In the genomic region with DNA sequence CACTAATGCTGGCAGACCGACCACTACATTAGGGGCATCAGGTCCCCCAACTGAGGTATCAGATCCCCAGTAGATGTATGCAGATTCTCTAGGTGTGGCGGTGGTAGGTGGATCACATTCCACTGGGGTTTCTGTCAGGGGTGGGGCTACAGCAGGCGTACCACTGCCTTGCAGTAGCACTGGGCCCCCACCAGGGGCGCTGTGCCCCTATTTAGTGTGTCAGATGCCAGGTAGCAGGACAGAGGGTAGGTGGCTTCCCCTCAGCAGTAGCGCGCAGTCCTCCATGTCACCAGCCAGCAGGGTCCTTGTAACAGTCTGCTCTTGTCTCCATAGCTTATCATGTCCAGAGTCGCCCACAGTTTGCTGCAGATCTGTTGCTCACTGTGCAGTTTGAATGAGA, we compare ENCODE assay signal across 9 mouse cellular contexts.
DNase-seq lines count a peak whose midpoint lies in the region; ATAC-seq and TF ChIP-seq lines count a peak whose summit lies in the region.
"Had no signal": no experiment of that assay in that cellular context is flagged by ENCODE, and none has a peak within 500 bp of the region (broad histone marks: within the 10 kb centered on the region; RNA-seq: fewer than 3 reads in every experiment).

No protein-coding gene starts in this region.

- DNase-seq in heart, adult 2 months = no peak
- DNase-seq in heart, adult 8-10 months (ENCODE audit: low spot score) = no peak
- peak; percentile 51 for DNase-seq in midbrain, embryonic 14.5 days
- peak; percentile 44 to 57 for DNase-seq in cerebellum, postnatal 36 days
- DNase-seq in mesoderm, embryonic 11.5 days (ENCODE audit: low read depth, low spot score) = peak; percentile 33
- DNase-seq in gastrocnemius, adult 18-20 months (ENCODE audit: low spot score) = no peak

- TF ChIP-seq EP300 in heart, adult 2 months (IDR thresholded peaks at IDR 0.05; ENCODE audit: insufficient read depth, low read depth, low read length) = no peak

- H3K9ac ChIP-seq in heart, adult 2 months (ENCODE audit: low read depth, low read length) = no peak overlapping the region
- H3K9ac ChIP-seq in midbrain, embryonic 14.5 days (replicated peaks; ENCODE audit: low read length) = no peak overlapping the region
- no peak overlapping the region for H3K9ac ChIP-seq in midbrain, embryonic 13.5 days (replicated peaks)

- no peak for ATAC-seq in midbrain, embryonic 14.5 days (ENCODE audit: low FRiP score, low TSS enrichment)
- ATAC-seq in midbrain, embryonic 13.5 days = no peak; the same call in 1 of the 2 replicates
- ATAC-seq in CD4-positive, CD25-positive, alpha-beta regulatory T cell, adult 4 months = no peak

- intact Hi-C loops in heart, adult 2 months (cut with DNase I) = no loop called here

- H3K36me3 ChIP-seq in heart, adult 2 months (ENCODE audit: control insufficient read depth, insufficient read depth, low read length) = no peaks in the 10 kb centered on the region
- no peaks in the 10 kb centered on the region for H3K36me3 ChIP-seq in midbrain, embryonic 14.5 days (ENCODE audit: control insufficient read depth, insufficient read depth, low read length)
- H3K36me3 ChIP-seq in midbrain, embryonic 13.5 days = no peaks in the 10 kb centered on the region

- no peaks in the 10 kb centered on the region for H3K27me3 ChIP-seq in heart, adult 2 months (ENCODE audit: control insufficient read depth, insufficient read depth, low read length)
- no peaks in the 10 kb centered on the region for H3K27me3 ChIP-seq in midbrain, embryonic 14.5 days (ENCODE audit: control insufficient read depth, insufficient read depth, low read length)
- H3K27me3 ChIP-seq in midbrain, embryonic 13.5 days = no peaks in the 10 kb centered on the region
- H3K27me3 ChIP-seq: CH12.LX had no signal

- TF ChIP-seq POLR2A in heart, adult 2 months (IDR thresholded peaks at IDR 0.05; ENCODE audit: insufficient read depth, low read depth, low read length) = no peak

- TF ChIP-seq CTCF in heart, adult 2 months (IDR thresholded peaks at IDR 0.05) = peak; percentile 67

- H3K4me3 ChIP-seq in heart, adult 2 months = no peak overlapping the region
- no peak overlapping the region for H3K4me3 ChIP-seq in midbrain, embryonic 14.5 days (replicated peaks; ENCODE audit: low read depth, low read length)
- H3K4me3 ChIP-seq in midbrain, embryonic 13.5 days (replicated peaks) = no peak overlapping the region

- WGBS in heart, adult 2 months = 55% methylated on average over 7 of the region's 7 CpGs
- 65% methylated on average over 7 of the region's 7 CpGs for WGBS in midbrain, embryonic 14.5 days
- WGBS in midbrain, embryonic 13.5 days = 56% methylated on average over 7 of the region's 7 CpGs

- no peak overlapping the region for H3K27ac ChIP-seq in heart, adult 2 months
- H3K27ac ChIP-seq in midbrain, embryonic 14.5 days (replicated peaks; ENCODE audit: low read depth, low read length) = no peak overlapping the region
- no peak overlapping the region for H3K27ac ChIP-seq in midbrain, embryonic 13.5 days

- H3K4me1 ChIP-seq in heart, adult 2 months (ENCODE audit: control insufficient read depth, insufficient read depth, low read length) = no peaks in the 10 kb centered on the region
- no peaks in the 10 kb centered on the region for H3K4me1 ChIP-seq in midbrain, embryonic 14.5 days (ENCODE audit: control insufficient read depth, insufficient read depth, low read length)
- no peaks in the 10 kb centered on the region for H3K4me1 ChIP-seq in midbrain, embryonic 13.5 days (replicated peaks)

- H3K9me3 ChIP-seq in midbrain, embryonic 14.5 days (ENCODE audit: control insufficient read depth, low read length) = no peaks in the 10 kb centered on the region
- no peaks in the 10 kb centered on the region for H3K9me3 ChIP-seq in midbrain, embryonic 13.5 days

- no peaks in the 10 kb centered on the region for H3K79me2 ChIP-seq in heart, adult 2 months (replicated peaks; ENCODE audit: control insufficient read depth, insufficient read depth, low read length)

- no peak overlapping the region for H3K4me2 ChIP-seq in midbrain, embryonic 14.5 days (ENCODE audit: low read length)
- H3K4me2 ChIP-seq in midbrain, embryonic 13.5 days (replicated peaks) = no peak overlapping the region

Comparison
In these comparisons a context has a peak if more than half of its experiments do, and no peak if none do; other contexts are left out.
1. DNase-seq: peak in midbrain, embryonic 14.5 days (single experiment), cerebellum, postnatal 36 days (2 of 2) and mesoderm, embryonic 11.5 days (single experiment); none in heart, adult 2 months (0 of 2), heart, adult 8-10 months (single experiment) and gastrocnemius, adult 18-20 months (single experiment).